Mouse (Mus musculus) T-cell, adult 66 days (primary cell): ENCODE data around the gene Pdzk1. TPM values are rescaled to one million over a fixed set of nuclear protein-coding genes. Genes with fewer than 3 reads are reported as not detected.

Experiments
- total RNA-seq, 2 experiments: library from RNA; stranded (reverse); gene quantifications; 3 replicates in 1 of 2; 4 replicates in 1 of 2; pipeline ENCODE4 v1.2.4; 2023

Pdzk1 gene
- 1 to 10 TPM in 1 of 2 experiments, not detected in 1; 1.3 TPM for total RNA-seq

GRCm38 (mm10) chr3:96828984-96829383 lies at the start of gene Pdzk1, which contains the start of gene Cd160:
Gene Pdzk1 (plus strand): TSS chr3:96829284.
Gene Cd160 (minus strand): TSS chr3:96829351.

GRCm38 (mm10) chr3:96904393-96904792 lies 75.3 kb downstream of the Pdzk1 start, which contains the start of gene Gja5:
Gene Gja5 (plus strand): TSS chr3:96904693.

GRCm38 (mm10) chr3:96904851-96905541 lies 75.9 kb downstream of the Pdzk1 start, which contains the start of gene Gpr89:
Gene Gpr89 (minus strand): TSS chr3:96905346.

Other genes starting within 250 kb of the Pdzk1 start
- gene Polr3gl, start 235.1 kb upstream of the Pdzk1 start, total RNA-seq, result 10 to 100 TPM; 28.1 to 36.3 TPM
- not detected for gene Ankrd34a, start 232.6 kb upstream of the Pdzk1 start, total RNA-seq
- gene Lix1l, start 228.1 kb upstream of the Pdzk1 start, total RNA-seq, result under 1 TPM in 1 of 2 experiments, not detected in 1; 0.50 TPM
- 10 to 100 TPM; 84.7 to 87.2 TPM for gene Rbm8a, start 199.4 kb upstream of the Pdzk1 start, total RNA-seq
- 10 to 100 TPM; 20.8 to 23.0 TPM for gene Pex11b, start 193.9 kb upstream of the Pdzk1 start, total RNA-seq
- gene Gm42957, start 193.8 kb upstream of the Pdzk1 start, total RNA-seq, result under 1 TPM; 0.29 to 0.39 TPM
- 1 to 10 TPM; 2.1 to 2.9 TPM for gene Itga10, start 183.7 kb upstream of the Pdzk1 start, total RNA-seq
- gene Ankrd35, start 159.2 kb upstream of the Pdzk1 start, total RNA-seq, result under 1 TPM in 1 of 2 experiments, not detected in 1; 0.15 TPM
- 10 to 100 TPM; 21.5 to 23.0 TPM for gene Pias3, start 132.9 kb upstream of the Pdzk1 start, total RNA-seq
- 1 to 10 TPM; 2.7 to 4.4 TPM for gene Nudt17, start 120.7 kb upstream of the Pdzk1 start, total RNA-seq
- 10 to 100 TPM; 65.6 TPM for gene Polr3c, start 101.7 kb upstream of the Pdzk1 start, total RNA-seq
- 10 to 100 TPM; 49.3 to 52.8 TPM for gene Rnf115, start 101.6 kb upstream of the Pdzk1 start, total RNA-seq
- 10 to 100 TPM; 20.5 to 27.5 TPM for gene Cd160, start 67 bp downstream of the Pdzk1 start, total RNA-seq
- under 1 TPM in 1 of 2 experiments, not detected in 1; 0.17 TPM for gene Gja5, start 75.4 kb downstream of the Pdzk1 start, total RNA-seq
- gene Gpr89, start 76.1 kb downstream of the Pdzk1 start, total RNA-seq, result 10 to 100 TPM; 26.1 to 27.8 TPM
- gene Gja8, start 96.7 kb downstream of the Pdzk1 start, total RNA-seq, result not detected